Mouse (Mus musculus) heart, adult 2 months (tissue): ENCODE data around the gene Gm47995.

ENCODE experiments used
- CTCF ChIP-seq: fragments of 200-600 bp; IDR thresholded peaks from 2 replicates; pipeline ENCODE4 v1.8.1; 2022; ENCODE audit warnings: antibody characterized with exemption, mild to moderate bottlenecking, moderate library complexity
- EP300 ChIP-seq: fragments of 200-500 bp; IDR thresholded peaks from 2 replicates; pipeline ENCODE4 v1.6.1; 2011; ENCODE audit warnings: low read depth, low read length, control low read depth; ENCODE audit not compliant: insufficient read depth
- POLR2A ChIP-seq: fragments of 200-500 bp; IDR thresholded peaks from 2 replicates; pipeline ENCODE4 v1.6.1; 2011; ENCODE audit warnings: mild to moderate bottlenecking, low read depth, low read length, control low read depth; ENCODE audit not compliant: insufficient read depth

DNA sequence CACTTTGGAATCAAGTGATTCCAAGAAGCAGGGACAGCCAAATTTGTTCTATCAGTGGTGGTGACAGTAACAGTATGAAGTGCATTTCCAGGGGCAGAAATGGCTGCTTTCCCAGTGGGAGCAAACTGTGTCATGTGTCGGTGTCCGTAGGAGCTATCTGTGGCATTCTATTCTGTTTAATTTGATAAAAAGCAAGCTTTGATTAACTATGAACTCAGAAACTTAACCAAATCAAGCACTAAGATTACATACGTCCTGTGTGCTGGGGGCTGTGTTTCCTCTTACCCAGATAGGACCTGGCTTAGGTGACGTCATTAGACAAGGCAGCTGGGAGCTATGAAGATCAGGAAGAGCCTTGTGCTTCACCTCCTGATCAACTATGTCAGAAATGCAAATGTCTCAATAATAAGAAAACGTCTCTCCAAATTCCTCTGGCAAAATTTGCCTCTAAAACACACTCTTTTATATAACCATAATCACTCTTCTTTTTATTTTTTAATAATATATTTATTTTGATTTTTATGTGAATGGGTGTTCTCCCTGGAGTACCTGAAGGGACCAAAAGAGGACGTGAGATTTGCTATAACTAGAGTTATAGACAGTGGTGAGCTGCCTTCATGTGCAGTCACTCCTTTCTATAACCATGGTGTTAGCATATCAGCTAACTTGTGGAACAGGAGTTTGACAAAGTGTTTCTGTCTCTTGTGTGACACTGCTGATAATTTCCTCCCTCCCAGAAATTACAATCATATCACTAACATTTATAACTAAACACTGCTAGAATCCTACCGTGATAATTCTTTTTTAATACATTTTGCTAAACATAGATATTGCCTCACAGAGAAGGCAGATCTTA lies 41.2 kb upstream of the Gm47995 start:
- TF ChIP-seq CTCF (no peak), POLR2A (no peak), EP300 (no peak)
